Comparison of ENCODE assay signal across 8 mouse cellular contexts in genomic region chr10:61370273-61370979, GRCm38 (mm10). TPM values are rescaled to one million over a fixed set of nuclear protein-coding genes. Genes with fewer than 3 reads are reported as not detected.
A peak's percentile ranks its signal among the peaks of the same experiment; 100 is the strongest.
DNase-seq lines count a peak whose midpoint lies in the region; ATAC-seq lines count a peak whose summit lies in the region.

No protein-coding gene starts in this region.

- WGBS in embryonic facial prominence, embryonic 10.5 days = 56% methylated on average over 18 of the region's 18 CpGs
- 83% methylated on average over 18 of the region's 18 CpGs for WGBS in hindbrain, embryonic 13.5 days
- 24% methylated on average over 18 of the region's 18 CpGs for WGBS in limb, embryonic 15.5 days
- WGBS in forebrain, embryonic 13.5 days = 81% methylated on average over 18 of the region's 18 CpGs

- peaks cover 2% of the 10 kb centered on the region; the same call in 1 of the 2 replicates for H3K9me3 ChIP-seq in embryonic facial prominence, embryonic 10.5 days
- 0 out of 2 replicates have a peak, but pooled peaks cover 3% of the 10 kb centered on the region for H3K9me3 ChIP-seq in hindbrain, embryonic 13.5 days
- H3K9me3 ChIP-seq in limb, embryonic 15.5 days = no peaks in the 10 kb centered on the region
- H3K9me3 ChIP-seq in forebrain, embryonic 13.5 days (replicated peaks) = 0 out of 2 replicates have a peak, but pooled peaks cover 3% of the 10 kb centered on the region

- peak overlapping the region; percentile 68 for H3K27ac ChIP-seq in embryonic facial prominence, embryonic 10.5 days (replicated peaks)
- H3K27ac ChIP-seq in hindbrain, embryonic 13.5 days = peak overlapping the region; percentile 67
- peak overlapping the region; percentile 78 for H3K27ac ChIP-seq in limb, embryonic 15.5 days
- no peak overlapping the region for H3K27ac ChIP-seq in forebrain, embryonic 13.5 days

- no peak overlapping the region for H3K9ac ChIP-seq in hindbrain, embryonic 13.5 days
- no peak overlapping the region for H3K9ac ChIP-seq in limb, embryonic 15.5 days
- H3K9ac ChIP-seq in forebrain, embryonic 13.5 days = no peak overlapping the region

- no peaks in the 10 kb centered on the region for H3K27me3 ChIP-seq in embryonic facial prominence, embryonic 10.5 days (replicated peaks; ENCODE audit: low read depth, poor library complexity, severe bottlenecking)
- no peaks in the 10 kb centered on the region for H3K27me3 ChIP-seq in hindbrain, embryonic 13.5 days
- H3K27me3 ChIP-seq in limb, embryonic 15.5 days = no peaks in the 10 kb centered on the region
- no peaks in the 10 kb centered on the region for H3K27me3 ChIP-seq in forebrain, embryonic 13.5 days

- peaks cover 86% of the 10 kb centered on the region for H3K4me1 ChIP-seq in embryonic facial prominence, embryonic 10.5 days
- peaks cover 40% of the 10 kb centered on the region for H3K4me1 ChIP-seq in hindbrain, embryonic 13.5 days (replicated peaks)
- peaks cover 45% of the 10 kb centered on the region for H3K4me1 ChIP-seq in limb, embryonic 15.5 days
- H3K4me1 ChIP-seq in forebrain, embryonic 13.5 days = peaks cover 8% of the 10 kb centered on the region

- H3K4me2 ChIP-seq in hindbrain, embryonic 13.5 days = no peak overlapping the region
- peak overlapping the region; percentile 13; the same call in 1 of the 2 replicates for H3K4me2 ChIP-seq in limb, embryonic 15.5 days
- no peak overlapping the region for H3K4me2 ChIP-seq in forebrain, embryonic 13.5 days

- H3K36me3 ChIP-seq in embryonic facial prominence, embryonic 10.5 days (replicated peaks) = 0 out of 2 replicates have a peak, but pooled peaks cover 6% of the 10 kb centered on the region
- no peaks in the 10 kb centered on the region for H3K36me3 ChIP-seq in hindbrain, embryonic 13.5 days
- H3K36me3 ChIP-seq in limb, embryonic 15.5 days = no peaks in the 10 kb centered on the region
- no peaks in the 10 kb centered on the region for H3K36me3 ChIP-seq in forebrain, embryonic 13.5 days (ENCODE audit: poor library complexity, severe bottlenecking)

- DNase-seq in adrenal gland, adult (ENCODE audit: inconsistent age in 2 of 2, low spot score in 1 of 2) = peak; percentile 68 to 85
- no peak for DNase-seq in adrenal gland, postnatal 4 days (ENCODE audit: low spot score in 2 of 2)
- peak; percentile 46 for DNase-seq in embryonic facial prominence, embryonic 10.5 days (ENCODE audit: low spot score)
- no peak for DNase-seq in right cerebral cortex, postnatal 25 days

- H3K4me3 ChIP-seq in embryonic facial prominence, embryonic 10.5 days = no peak overlapping the region
- no peak overlapping the region for H3K4me3 ChIP-seq in hindbrain, embryonic 13.5 days
- no peak overlapping the region for H3K4me3 ChIP-seq in limb, embryonic 15.5 days
- H3K4me3 ChIP-seq in forebrain, embryonic 13.5 days = no peak overlapping the region

- ATAC-seq in hindbrain, embryonic 13.5 days (ENCODE audit: low FRiP score) = no peak
- no peak for ATAC-seq in limb, embryonic 15.5 days (ENCODE audit: insufficient number of reproducible peaks, low FRiP score, low TSS enrichment, low read depth)
- ATAC-seq in erythroblast, adult 5-6 weeks (replicated peaks; ENCODE audit: low FRiP score, poor library complexity, severe bottlenecking) = no peak
- ATAC-seq in forebrain, embryonic 13.5 days = no peak

RNA-seq across cellular contexts. Expression of gene Pald1, which starts 12.9 kb away (rescaled TPM):
- 10 to 100 TPM; 34.5 to 35.9 TPM for total RNA-seq in adrenal gland, postnatal 4 days (2021)
- polyA plus RNA-seq in embryonic facial prominence, embryonic 10.5 days (2016; fragmentation: Nextera tagmentation; extraction: Ambion mirVana) = 29.9 and 35.3 TPM in 2 replicates
- 29.4 and 30.8 TPM in 2 replicates for polyA plus RNA-seq in hindbrain, embryonic 13.5 days (2015; fragmentation: Nextera tagmentation; extraction: Ambion mirVana)
- 22.8 and 23.8 TPM in 2 replicates for polyA plus RNA-seq in limb, embryonic 15.5 days (2015; fragmentation: Nextera tagmentation; extraction: Ambion mirVana)
- not detected in 2 replicates for total RNA-seq in erythroblast, adult 5-6 weeks (2015; ENCODE audit: low replicate concordance)
- total RNA-seq in erythroblast, adult 5-6 weeks (2017; ENCODE audit: low replicate concordance) = not detected in 2 replicates
- 13.2 and 16.3 TPM in 2 replicates for polyA plus RNA-seq in forebrain, embryonic 13.5 days (2015; fragmentation: Nextera tagmentation; extraction: Ambion mirVana)

RNA-seq across cellular contexts. Expression of gene Nodal, which starts 47.3 kb away (rescaled TPM):
- under 1 TPM in 1 of 2 experiments, not detected in 1; 0.14 TPM for total RNA-seq in adrenal gland, postnatal 4 days (2021)
- polyA plus RNA-seq in embryonic facial prominence, embryonic 10.5 days (2016; fragmentation: Nextera tagmentation; extraction: Ambion mirVana) = 0.16 TPM in 1 of 2 replicates, not detected in the other
- 0.09 TPM in 1 of 2 replicates, not detected in the other for polyA plus RNA-seq in hindbrain, embryonic 13.5 days (2015; fragmentation: Nextera tagmentation; extraction: Ambion mirVana)
- polyA plus RNA-seq in limb, embryonic 15.5 days (2015; fragmentation: Nextera tagmentation; extraction: Ambion mirVana) = 0.13 and 0.24 TPM in 2 replicates
- total RNA-seq in erythroblast, adult 5-6 weeks (2015; ENCODE audit: low replicate concordance) = not detected in 2 replicates
- not detected in 2 replicates for total RNA-seq in erythroblast, adult 5-6 weeks (2017; ENCODE audit: low replicate concordance)
- polyA plus RNA-seq in forebrain, embryonic 13.5 days (2015; fragmentation: Nextera tagmentation; extraction: Ambion mirVana) = 0.08 TPM in 1 of 2 replicates, not detected in the other

Comparison
In these comparisons a context has a peak if more than half of its experiments do, and no peak if none do; other contexts are left out.
1. DNase-seq: peak in adrenal gland, adult (2 of 2) and embryonic facial prominence, embryonic 10.5 days (single experiment); none in adrenal gland, postnatal 4 days (0 of 2) and right cerebral cortex, postnatal 25 days (single experiment).